Mouse (Mus musculus): ENCODE results near the gene Cstad.

DNA sequence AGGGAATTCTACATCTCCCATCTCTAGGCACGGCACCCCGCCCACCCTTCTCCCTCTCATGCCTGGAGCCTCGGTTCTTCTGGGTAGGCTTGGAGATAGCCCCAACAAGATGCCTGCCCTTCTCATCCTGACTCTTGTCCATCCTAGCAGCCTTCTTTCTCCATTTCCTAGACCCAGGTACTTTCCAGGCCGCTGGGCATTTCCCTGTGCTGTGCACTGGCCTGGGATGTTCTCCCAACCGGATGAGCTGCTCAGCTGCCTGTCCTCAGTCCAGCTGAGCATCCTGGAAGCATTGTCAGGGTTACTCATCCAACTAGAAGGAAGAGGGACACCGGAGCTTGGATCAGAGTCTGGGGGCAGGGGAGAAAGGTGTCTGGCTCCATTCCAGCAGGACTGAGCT lies 21.6 kb downstream of the Cstad start:
- TF ChIP-seq CTCF (IDR thresholded peaks at IDR 0.05; ENCODE audit: extremely low read depth, insufficient read depth, insufficient read length, insufficient replicate concordance) (no peak), POLR2A (IDR thresholded peaks at IDR 0.05; ENCODE audit: low read depth, low read length) (no peak)
